Mouse (Mus musculus) stomach, postnatal 0 days (tissue): ENCODE measurements around the gene Plekha6. TPM values are rescaled to one million over a fixed set of nuclear protein-coding genes. Genes with fewer than 3 reads are reported as not detected.

Experiments
- ATAC-seq: fragments of 200-750 bp; cut with Nextera tagmentation; 2 replicates; pipeline ENCODE4 v1.8.0; 2017; ENCODE audit not compliant: low FRiP score, low TSS enrichment
- DNase-seq: peaks from one replicate; pipeline ENCODE4 v3.0.0-alpha.2; 2016; ENCODE audit warnings: low spot score
- H3K27ac ChIP-seq: fragments of 300-500 bp; sonication (generic); replicated peaks from 2 replicates; pipeline ENCODE4 v1.5.1; 2014; ENCODE audit warnings: mild to moderate bottlenecking, control low read depth
- H3K27me3 ChIP-seq: fragments of 300-500 bp; sonication (generic); 2 replicates; pipeline ENCODE4 v1.6.1; 2014; ENCODE audit warnings: low read length; ENCODE audit not compliant: control insufficient read depth, insufficient read depth
- H3K36me3 ChIP-seq: fragments of 300-500 bp; sonication (generic); 2 replicates; pipeline ENCODE4 v1.6.1; 2014; ENCODE audit warnings: low read length, mixed read lengths; ENCODE audit not compliant: control insufficient read depth, insufficient read depth
- H3K4me1 ChIP-seq: fragments of 300-500 bp; sonication (generic); replicated peaks from 2 replicates; pipeline ENCODE4 v1.6.1; 2014; ENCODE audit warnings: antibody characterized with exemption; ENCODE audit not compliant: control insufficient read depth, insufficient read depth
- H3K4me2 ChIP-seq: fragments of 300-500 bp; sonication (generic); replicated peaks from 2 replicates; pipeline ENCODE4 v1.6.1; 2014; ENCODE audit warnings: low read depth, mild to moderate bottlenecking, control low read depth, moderate library complexity
- H3K4me3 ChIP-seq: fragments of 300-500 bp; sonication (generic); 2 replicates; pipeline ENCODE4 v1.5.1; 2014; ENCODE audit warnings: low read depth, low read length, control low read depth
- H3K9ac ChIP-seq: fragments of 300-500 bp; sonication (generic); 2 replicates; pipeline ENCODE4 v1.6.1; 2014; ENCODE audit warnings: mild to moderate bottlenecking, low read length, control low read depth, mixed read lengths
- H3K9me3 ChIP-seq: fragments of 300-500 bp; sonication (generic); 2 replicates; pipeline ENCODE4 v1.6.1; 2016; ENCODE audit warnings: low read length; ENCODE audit not compliant: control insufficient read depth
- CTCF ChIP-seq: IDR thresholded peaks from 2 replicates; pipeline ENCODE4 v1.5.1; 2016; ENCODE audit warnings: antibody characterized with exemption, low read depth, mild to moderate bottlenecking, moderate library complexity
- EP300 ChIP-seq: optimal IDR thresholded peaks from 2 replicates; pipeline ENCODE3; 2016; ENCODE audit warnings: antibody characterized with exemption
- WGBS: fragments of 180-500 bp; shearing (Covaris S2); extraction: QIAGEN DNeasy Blood & Tissue Kit; methylation state at CpG from one replicate; pipeline ENCODE4 v1.1.7; 2014; 5-methylcytosine and 5-hydroxymethylcytosine counted together
- polyA plus RNA-seq: library from polyadenylated mRNA; unstranded; fragments of >200 nt; fragmentation: Nextera tagmentation; extraction: Ambion mirVana; gene quantifications from 2 replicates; pipeline ENCODE4 v1.2.1, GENCODE M21; 2015

The Plekha6 gene
- polyA plus RNA-seq, 1 experiment from 2014 or later = 11.1 TPM

GRCm38 (mm10) chr1:133209901-133210516 is 46.0 kb downstream of the Plekha6 start:
- Histone ChIP-seq H3K4me1 (peaks cover 14% of the 10 kb centered on the region), H3K36me3 (no peaks in the 10 kb centered on the region), H3K9ac (peak overlapping the region; percentile 23; the same call in 1 of the 2 replicates), H3K4me2 (no peak overlapping the region), H3K27ac (peak overlapping the region; percentile 67), H3K9me3 (no peaks in the 10 kb centered on the region), H3K27me3 (no peaks in the 10 kb centered on the region), H3K4me3 (no peak overlapping the region)
- DNase-seq (peak; percentile 71), ATAC-seq (peak; percentile 80)
- 27% methylated on average over 17 of the region's 17 CpGs for WGBS
- TF ChIP-seq CTCF (no peak), EP300 (no peak)

- DNase-seq (no peak), ATAC-seq (no peak; the same call in 1 of the 2 replicates)
- H3K27me3 ChIP-seq = no peaks in the 10 kb centered on the region
- H3K36me3 ChIP-seq = no peaks in the 10 kb centered on the region
- H3K9me3 ChIP-seq = no peaks in the 10 kb centered on the region
- H3K4me2 ChIP-seq = no peak overlapping the region
- no peak overlapping the region for H3K9ac ChIP-seq
- no peak overlapping the region for H3K4me3 ChIP-seq
- WGBS = 83% methylated on average over 7 of the region's 7 CpGs
- TF ChIP-seq EP300 = no peak
- TF ChIP-seq CTCF = no peak
- no peak overlapping the region for H3K27ac ChIP-seq
- H3K4me1 ChIP-seq = peaks cover 14% of the 10 kb centered on the region
Observed at GRCm38 (mm10) chr1:133210766-133211165, 46.8 kb downstream of the Plekha6 start.

DNA sequence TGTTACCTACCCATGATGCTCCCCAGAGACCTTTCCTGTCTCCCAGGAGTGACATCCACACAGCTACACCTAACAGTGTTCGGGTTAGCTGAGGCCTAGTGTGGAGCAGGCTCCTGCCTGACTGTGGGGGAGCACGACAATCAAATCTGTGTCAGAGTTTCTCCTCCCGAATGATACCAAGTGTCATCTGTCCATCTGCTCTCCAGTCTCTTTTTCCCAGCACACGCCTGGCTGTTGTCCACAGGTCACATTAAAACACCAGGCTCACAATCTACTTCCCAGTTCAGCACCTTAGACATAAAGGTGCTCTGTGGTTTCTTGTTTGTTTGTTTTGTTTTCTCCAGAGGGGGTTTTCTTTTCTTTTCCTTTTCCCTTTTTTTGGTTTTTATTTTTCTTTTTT is 48.3 kb downstream of the Plekha6 start:
- DNase-seq (no peak), ATAC-seq (no peak)
- H3K36me3 ChIP-seq = no peaks in the 10 kb centered on the region
- no peaks in the 10 kb centered on the region for H3K9me3 ChIP-seq
- H3K4me1 ChIP-seq = peaks cover 14% of the 10 kb centered on the region
- H3K27ac ChIP-seq = no peak overlapping the region
- H3K27me3 ChIP-seq = no peaks in the 10 kb centered on the region
- H3K4me2 ChIP-seq = no peak overlapping the region
- no peak overlapping the region for H3K4me3 ChIP-seq
- H3K9ac ChIP-seq = no peak overlapping the region
- no peak for TF ChIP-seq EP300
- no peak for TF ChIP-seq CTCF
- WGBS = 82% methylated on average over 4 of the region's 4 CpGs

GRCm38 (mm10) chr1:133213098-133213497 is 49.1 kb downstream of the Plekha6 start:
- no peak overlapping the region for H3K4me3 ChIP-seq
- no peak for ATAC-seq
- no peaks in the 10 kb centered on the region for H3K36me3 ChIP-seq
- no peaks in the 10 kb centered on the region for H3K9me3 ChIP-seq
- H3K9ac ChIP-seq = no peak overlapping the region
- H3K4me2 ChIP-seq = no peak overlapping the region
- WGBS = 76% methylated on average over 7 of the region's 7 CpGs
- TF ChIP-seq EP300 (no peak), CTCF (no peak)
- peaks cover 14% of the 10 kb centered on the region for H3K4me1 ChIP-seq
- no peak overlapping the region for H3K27ac ChIP-seq
- no peaks in the 10 kb centered on the region for H3K27me3 ChIP-seq
- no peak for DNase-seq

- Histone ChIP-seq H3K27ac (no peak overlapping the region), H3K4me3 (no peak overlapping the region), H3K4me1 (peaks cover 14% of the 10 kb centered on the region), H3K27me3 (no peaks in the 10 kb centered on the region), H3K36me3 (no peaks in the 10 kb centered on the region), H3K9me3 (no peaks in the 10 kb centered on the region), H3K4me2 (no peak overlapping the region), H3K9ac (no peak overlapping the region)
- TF ChIP-seq EP300 = no peak
- TF ChIP-seq CTCF = no peak
- DNase-seq (no peak), ATAC-seq (peak; percentile 19; the same call in 1 of the 2 replicates)
- WGBS = 88% methylated on average over 4 of the region's 4 CpGs
Observed at GRCm38 (mm10) chr1:133213901-133214300, 49.9 kb downstream of the Plekha6 start.

- Histone ChIP-seq H3K4me2 (no peak overlapping the region), H3K27ac (no peak overlapping the region), H3K4me1 (peaks cover 9% of the 10 kb centered on the region), H3K9me3 (no peaks in the 10 kb centered on the region), H3K4me3 (no peak overlapping the region), H3K9ac (no peak overlapping the region), H3K27me3 (no peaks in the 10 kb centered on the region), H3K36me3 (no peaks in the 10 kb centered on the region)
- no peak for TF ChIP-seq EP300
- TF ChIP-seq CTCF = no peak
- DNase-seq = no peak
- ATAC-seq = no peak
- 72% methylated on average over 7 of the region's 7 CpGs for WGBS
Observed at GRCm38 (mm10) chr1:133214672-133215359, 50.8 kb downstream of the Plekha6 start.
